Mouse (Mus musculus) gastrocnemius, adult 18-20 months (tissue): ENCODE data around the gene Mrpl2. TPM values are rescaled to one million over a fixed set of nuclear protein-coding genes. Genes with fewer than 3 reads are reported as not detected.

Experiments
- DNase-seq: peaks from one replicate; pipeline ENCODE4 v3.0.0; 2021; ENCODE audit warnings: low spot score
- total RNA-seq, 2 experiments: library from RNA; stranded (reverse); gene quantifications; 2 replicates each; pipeline ENCODE4 v1.2.3; 2021

The Mrpl2 gene
- total RNA-seq, 2 experiments from 2014 or later, result 104 TPM

GRCm38 (mm10) chr17:46624598-46624997 is 21.4 kb upstream of the Mrpl2 start:
- DNase-seq, result no peak

DNA sequence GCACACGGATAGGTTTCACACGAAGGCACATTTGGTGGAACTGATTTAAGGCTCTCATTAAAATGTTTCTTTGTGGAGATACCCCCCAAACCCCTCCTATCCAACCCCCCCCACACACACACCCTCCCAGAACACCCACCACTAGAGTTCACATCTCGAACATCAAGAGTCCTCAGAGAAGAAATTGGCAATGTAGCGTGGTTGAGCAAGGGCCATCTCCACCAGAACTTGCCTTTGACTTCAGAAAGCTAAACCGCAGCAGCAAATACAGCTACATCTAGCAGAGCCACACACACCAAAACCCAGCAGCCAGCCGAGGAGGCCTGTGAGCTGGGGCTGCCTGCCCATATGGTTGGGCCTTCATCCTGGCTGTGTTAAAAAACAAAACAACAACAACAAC is 18.6 kb upstream of the Mrpl2 start:
- no peak for DNase-seq

- no peak for DNase-seq
Observed at GRCm38 (mm10) chr17:46628471-46628790, 17.6 kb upstream of the Mrpl2 start.

DNA sequence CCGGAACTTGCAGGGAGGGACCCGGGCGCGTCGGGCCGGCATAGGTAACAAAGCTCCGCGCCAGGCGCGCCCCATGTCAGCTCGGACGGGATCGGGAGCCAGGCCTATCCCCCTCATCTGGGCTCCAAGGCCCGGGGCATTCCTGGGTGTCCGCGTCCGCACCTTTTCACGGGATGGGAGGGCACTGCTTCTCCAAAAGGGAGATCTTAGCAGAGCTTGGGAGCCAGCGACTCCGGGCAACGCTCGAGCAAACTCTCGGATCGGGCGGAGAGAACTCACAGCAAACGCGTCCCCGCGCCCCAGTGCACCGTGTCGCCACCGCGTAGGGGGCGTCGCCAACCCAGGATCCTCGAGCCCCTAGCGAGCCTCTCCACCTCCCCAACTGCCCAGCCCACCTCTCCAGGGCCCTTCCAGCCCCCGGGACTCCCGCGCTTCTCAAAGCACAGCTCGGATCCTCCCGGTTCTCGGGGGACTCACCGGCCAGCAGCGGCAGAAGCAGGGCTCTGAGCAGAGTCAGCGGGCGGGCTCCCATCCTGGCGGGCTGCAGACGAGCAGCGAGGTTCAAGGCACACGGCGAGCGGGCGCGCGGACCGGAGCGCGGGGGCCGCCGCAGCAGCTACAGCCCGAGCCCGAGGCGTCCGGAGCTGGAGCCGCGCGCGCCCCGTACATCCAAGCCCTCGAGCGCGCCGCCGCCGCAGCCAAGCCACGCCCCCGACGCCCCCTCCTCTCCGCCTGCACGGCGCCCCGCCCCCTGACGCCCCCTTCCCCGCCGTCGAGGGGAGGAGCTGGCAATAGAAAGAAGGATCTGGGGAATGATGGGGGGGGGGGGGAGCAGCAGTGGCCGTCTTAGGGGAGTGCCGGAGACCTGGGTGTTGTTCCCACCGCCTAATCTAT is 17.0 kb upstream of the Mrpl2 start, which contains the start of gene Ptk7:
Gene Ptk7 (minus strand): TSS at position 714 of the 894 bp plus-strand sequence.
- DNase-seq, result peak; percentile 8

DNA sequence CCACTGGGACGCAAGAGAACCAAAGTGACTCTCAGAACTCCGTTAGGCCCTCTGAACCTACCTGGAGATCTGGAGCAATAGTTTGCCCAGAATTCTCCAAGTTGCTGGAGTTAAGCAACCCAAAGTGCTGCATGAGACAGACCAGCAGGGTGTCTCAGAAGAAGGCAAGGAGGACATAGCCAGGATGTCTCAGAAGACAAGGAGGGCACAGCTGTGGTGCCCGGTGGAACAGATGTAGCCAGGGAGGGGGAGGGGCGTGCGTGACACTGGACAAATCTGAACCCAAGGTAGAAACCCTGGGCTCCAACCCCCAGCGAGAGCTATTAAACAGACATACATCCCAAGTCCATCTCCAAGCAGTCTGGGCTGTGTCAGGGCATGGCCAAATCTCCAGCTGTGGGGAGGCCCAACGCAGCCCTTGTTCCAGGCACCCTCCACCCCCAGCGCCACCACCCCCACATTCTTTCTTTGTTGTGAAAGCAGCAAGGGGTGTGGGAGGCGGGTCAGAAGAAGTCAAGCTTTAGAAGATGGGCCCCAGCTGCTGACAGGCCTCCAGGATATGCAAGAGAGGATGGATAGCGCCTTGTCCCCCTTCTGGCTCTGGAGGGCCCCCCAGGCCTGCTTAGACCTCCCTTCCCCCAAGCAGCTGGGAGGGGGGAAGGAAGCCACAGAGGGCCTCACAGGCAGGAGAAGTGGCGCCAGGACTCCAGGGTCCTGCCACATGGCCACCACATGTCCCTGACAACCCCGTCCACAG is 16.2 kb upstream of the Mrpl2 start:
- no peak for DNase-seq

GRCm38 (mm10) chr17:46636831-46637523 is 9.1 kb upstream of the Mrpl2 start:
- DNase-seq, result peak; percentile 68

- DNase-seq, result no peak
Observed at GRCm38 (mm10) chr17:46639929-46640328, 6.1 kb upstream of the Mrpl2 start.

DNA sequence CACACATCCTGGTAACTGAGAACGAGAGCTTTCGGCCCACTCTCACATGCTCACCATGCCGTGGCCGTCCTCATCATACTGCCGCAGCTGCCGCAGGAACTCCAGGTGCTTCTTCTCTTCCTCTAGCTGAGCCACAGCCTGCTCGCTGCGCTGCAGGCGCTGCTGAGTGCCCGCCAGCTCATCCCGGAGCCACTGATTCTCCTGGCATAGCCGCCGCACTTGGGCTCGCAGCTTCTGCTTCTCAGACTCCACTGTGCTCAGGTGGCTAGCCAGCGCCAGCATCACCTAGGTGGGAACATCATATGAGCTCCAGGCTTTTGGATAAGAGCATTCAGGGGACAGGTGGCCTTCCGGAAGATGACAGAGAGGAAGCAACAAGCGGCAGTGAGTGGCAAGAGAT is 4.0 kb upstream of the Mrpl2 start:
- no peak for DNase-seq

DNA sequence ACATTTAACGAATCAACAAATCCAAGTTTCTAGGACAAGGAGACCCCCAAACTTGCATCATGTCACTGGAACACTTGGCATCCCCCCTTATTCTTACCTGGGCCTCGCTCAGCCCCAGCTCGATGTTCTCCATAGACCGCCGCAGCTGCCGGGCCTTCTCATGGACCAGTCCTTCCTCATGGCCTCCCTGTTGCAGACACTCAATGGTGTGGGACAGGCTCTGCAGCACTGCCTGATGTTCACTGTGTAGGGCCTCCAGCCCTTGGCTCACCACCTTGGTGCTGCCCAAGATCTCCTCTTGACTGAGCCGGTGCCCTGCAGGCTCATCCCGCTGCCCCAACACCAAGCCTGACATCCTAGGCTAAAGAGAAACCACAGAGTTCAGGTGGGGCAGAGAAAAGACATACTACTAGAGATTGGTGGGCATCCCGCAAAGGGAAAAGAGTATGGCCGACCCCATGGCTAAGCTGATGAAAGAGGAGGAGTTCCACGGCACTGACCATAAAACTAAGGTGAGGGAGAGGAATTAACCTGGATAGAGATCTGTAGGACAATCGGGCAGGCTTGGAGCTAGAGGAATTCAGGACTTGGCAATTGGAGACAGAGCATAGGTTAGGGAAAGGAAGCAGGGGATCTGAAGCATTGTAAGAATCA is 1.8 kb upstream of the Mrpl2 start:
- no peak for DNase-seq

DNA sequence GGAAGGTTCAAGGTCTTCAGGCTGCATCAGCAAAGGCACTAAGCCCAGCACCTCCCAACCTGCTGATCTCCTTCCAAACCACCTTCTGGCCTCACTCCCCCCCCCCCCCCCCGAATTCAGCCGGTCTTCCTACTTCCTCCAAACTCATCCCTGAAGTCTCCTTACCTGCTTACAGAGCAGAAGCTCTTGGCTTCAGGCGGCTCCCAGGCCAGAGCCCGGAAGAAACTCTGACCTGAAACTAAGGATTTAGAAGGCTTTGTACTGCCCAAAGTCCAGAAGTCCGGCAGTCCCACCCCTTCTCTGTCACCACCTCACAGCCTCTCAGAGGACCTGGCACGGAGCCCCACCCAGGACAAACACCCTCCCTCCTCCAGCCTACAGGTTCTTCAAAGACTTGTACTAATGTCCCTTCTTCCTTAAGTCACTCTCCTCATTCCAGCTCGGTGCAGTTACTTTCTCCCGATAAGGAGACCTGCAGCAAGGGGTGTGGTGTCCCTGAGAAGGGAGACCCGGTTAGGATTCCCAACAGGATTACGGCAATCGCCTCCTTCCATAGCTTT is 1.0 kb upstream of the Mrpl2 start:
- DNase-seq, result peak; percentile 30

DNA sequence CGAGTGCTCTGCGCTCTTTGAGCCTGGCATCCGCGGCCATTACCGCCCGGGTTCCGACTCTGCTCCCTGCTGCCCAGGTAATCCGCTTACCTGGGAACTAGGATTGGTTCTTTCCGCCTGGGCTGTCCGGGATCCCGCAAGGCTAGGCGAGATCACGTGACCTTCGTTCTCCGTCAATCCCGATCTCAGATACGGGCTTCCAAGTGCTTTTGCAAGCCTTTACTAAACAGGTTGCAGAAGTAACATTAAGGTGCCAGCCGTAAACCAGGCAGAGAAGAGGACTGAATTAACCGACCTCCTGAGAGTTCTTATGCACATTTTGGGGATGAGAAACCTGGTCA is 263 bp downstream of the Mrpl2 start:
- no peak for DNase-seq

- no peak for DNase-seq
Observed at GRCm38 (mm10) chr17:46647279-46647678, 1.2 kb downstream of the Mrpl2 start.

GRCm38 (mm10) chr17:46648436-46648835 is 2.4 kb downstream of the Mrpl2 start:
- DNase-seq, result no peak

GRCm38 (mm10) chr17:46649811-46650210 is 3.8 kb downstream of the Mrpl2 start:
- DNase-seq, result no peak

DNA sequence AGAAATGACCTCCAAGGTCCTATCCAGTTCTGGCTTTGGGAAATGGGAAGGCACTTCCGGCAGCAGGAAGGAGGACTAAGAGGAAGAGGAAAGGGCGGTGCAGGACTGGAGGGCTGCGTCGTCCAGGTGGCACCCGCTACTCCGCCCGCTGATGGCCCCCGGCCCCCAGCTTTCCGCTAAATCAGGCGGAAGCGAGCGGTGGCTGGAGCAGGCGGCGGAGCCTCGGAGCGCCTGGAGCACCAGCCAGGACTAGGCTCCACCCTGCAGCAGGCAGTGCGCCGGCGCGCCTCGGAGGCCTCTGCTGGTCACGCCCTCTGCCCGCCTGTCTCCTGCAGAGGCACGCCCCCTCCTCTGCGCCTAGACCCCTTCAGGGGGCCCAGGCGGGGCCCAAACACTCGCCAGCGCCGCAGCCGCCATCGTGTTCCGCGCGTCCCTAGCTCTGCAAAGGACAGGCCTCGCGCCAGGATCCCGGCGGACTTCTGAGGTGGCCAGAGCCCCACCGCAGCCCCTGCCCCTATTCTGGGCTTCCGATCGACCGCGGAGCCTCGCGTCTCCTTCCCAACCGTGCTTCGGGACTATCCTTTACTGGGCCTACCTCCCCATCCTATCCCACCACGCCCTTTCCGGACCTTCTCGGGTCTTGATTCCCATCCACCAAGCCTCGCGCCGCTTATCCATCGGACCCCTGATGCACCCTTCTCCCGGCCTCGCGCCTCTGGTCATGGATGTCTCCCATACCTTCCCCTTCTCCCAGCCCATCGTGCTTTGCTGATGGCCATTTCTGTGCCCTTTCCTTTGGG is 4.4 kb downstream of the Mrpl2 start, which contains the start of gene Cul7:
Gene Cul7 (plus strand): TSS at position 106 of the 800 bp plus-strand sequence.
- peak; percentile 87 for DNase-seq

DNA sequence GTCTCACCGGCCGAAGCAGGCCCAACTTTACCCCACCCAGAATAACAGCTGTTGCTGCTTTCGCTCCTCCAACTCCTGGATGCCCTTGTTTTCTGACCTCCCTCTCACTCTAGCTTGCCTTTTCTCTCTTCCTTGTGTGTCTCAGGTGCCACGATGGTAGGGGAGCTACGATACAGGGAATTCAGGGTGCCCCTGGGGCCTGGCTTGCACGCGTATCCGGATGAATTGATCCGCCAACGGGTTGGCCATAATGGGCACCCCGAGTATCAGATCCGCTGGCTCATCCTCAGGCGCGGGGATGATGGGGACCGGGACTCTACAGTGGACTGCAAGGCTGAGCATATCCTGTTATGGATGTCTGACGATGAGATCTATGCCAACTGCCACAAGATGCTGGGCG is 5.3 kb downstream of the Mrpl2 start:
- DNase-seq, result no peak

- no peak for DNase-seq
Observed at GRCm38 (mm10) chr17:46651755-46652547, 5.9 kb downstream of the Mrpl2 start.

DNA sequence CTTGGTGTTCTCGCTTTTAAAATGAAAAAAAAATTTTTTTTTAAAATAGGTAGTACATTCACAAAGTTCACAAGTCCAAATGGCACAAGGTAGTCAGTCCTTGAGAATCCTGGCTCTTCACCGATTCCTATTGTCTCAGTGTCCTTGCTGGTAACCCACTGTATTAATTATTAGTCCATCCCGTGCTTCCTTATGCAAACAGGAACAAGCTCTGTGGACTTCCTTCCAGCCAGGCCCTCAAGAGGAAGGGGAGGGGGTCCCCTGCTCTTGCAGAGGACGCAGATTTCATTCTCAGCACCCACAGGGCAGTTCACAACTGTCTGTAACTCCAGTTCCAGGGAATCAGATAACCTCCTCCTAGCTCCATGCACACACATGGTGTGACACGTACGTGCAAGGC is 10.0 kb downstream of the Mrpl2 start:
- no peak for DNase-seq

GRCm38 (mm10) chr17:46661351-46661750 is 15.3 kb downstream of the Mrpl2 start:
- no peak for DNase-seq

GRCm38 (mm10) chr17:46661981-46662380 is 16.0 kb downstream of the Mrpl2 start:
- no peak for DNase-seq
